Mouse (Mus musculus) MEL (cell line): ENCODE measurements around the gene Olfr220. TPM values are rescaled to one million over a fixed set of nuclear protein-coding genes. Genes with fewer than 3 reads are reported as not detected.

Source experiments
- DNase-seq: peaks from one replicate; pipeline ENCODE4 v3.0.0; 2011; ENCODE audit warnings: low read depth, low spot score
- H3K27ac ChIP-seq: 2 replicates; pipeline ENCODE4 v1.5.1; 2012; ENCODE audit warnings: low read depth, mild to moderate bottlenecking, control low read depth, low read length, moderate library complexity; ENCODE audit not compliant: control insufficient read depth
- H3K27me3 ChIP-seq, 2 experiments: fragments of 150-350 bp in 1 of 2; sonication (generic) in 1 of 2; 2 replicates each; pipeline ENCODE4 v1.6.1; 2012; ENCODE audit warnings: low read length in 2 of 2, mild to moderate bottlenecking in 2 of 2, improper control_type of control experiment in 1 of 2, moderate library complexity in 1 of 2; ENCODE audit not compliant: insufficient read depth in 2 of 2, control insufficient read depth in 1 of 2
- H3K36me3 ChIP-seq, 2 experiments: 2 replicates each; pipeline ENCODE4 v1.6.1; 2012 to 2014; ENCODE audit warnings: low read length in 2 of 2, improper control_type of control experiment in 1 of 2, inconsistent platforms in 1 of 2, mild to moderate bottlenecking in 1 of 2; ENCODE audit not compliant: insufficient read depth in 2 of 2, control insufficient read depth in 1 of 2
- H3K4me1 ChIP-seq, 2 experiments: fragments of 150-350 bp in 1 of 2; sonication (generic) in 1 of 2; 2 replicates each; pipeline ENCODE4 v1.6.1; 2012; ENCODE audit warnings: low read length in 2 of 2, improper control_type of control experiment in 1 of 2, mild to moderate bottlenecking in 1 of 2; ENCODE audit not compliant: insufficient read depth in 2 of 2, control insufficient read depth in 1 of 2
- H3K4me3 ChIP-seq, 2 experiments: fragments of 150-350 bp in 1 of 2; sonication (generic) in 1 of 2; 2 replicates each; pipeline ENCODE4 v1.5.1; 2012; ENCODE audit warnings: low read depth in 2 of 2, low read length in 2 of 2, mild to moderate bottlenecking in 2 of 2, moderate library complexity in 2 of 2, control low read depth in 1 of 2, improper control_type of control experiment in 1 of 2; ENCODE audit not compliant: control insufficient read depth in 1 of 2, insufficient read depth in 1 of 2
- H3K79me2 ChIP-seq: 2 replicates; pipeline ENCODE4 v1.6.1; 2012; ENCODE audit warnings: mild to moderate bottlenecking, low read length, moderate library complexity; ENCODE audit not compliant: control insufficient read depth, poor library complexity, insufficient read depth
- H3K9ac ChIP-seq: 2 replicates; pipeline ENCODE4 v1.6.1; 2012; ENCODE audit warnings: low read depth, mild to moderate bottlenecking, control low read depth, low read length, moderate library complexity; ENCODE audit not compliant: control insufficient read depth, poor library complexity, severe bottlenecking
- H3K9me3 ChIP-seq: fragments of 150-350 bp; sonication (generic); replicated peaks from 2 replicates; pipeline ENCODE4 v1.6.1; 2012; ENCODE audit warnings: mild to moderate bottlenecking, low read length, improper control_type of control experiment, moderate library complexity; ENCODE audit not compliant: insufficient read depth
- CHD1 ChIP-seq: IDR thresholded peaks from 2 replicates; pipeline ENCODE4 v1.6.1; 2012; ENCODE audit warnings: low read depth, mild to moderate bottlenecking, inconsistent platforms, low read length, improper control_type of control experiment
- ELF1 ChIP-seq: IDR thresholded peaks from 2 replicates; pipeline ENCODE4 v1.6.1; 2014; ENCODE audit warnings: low read depth, mild to moderate bottlenecking, inconsistent platforms, low read length, improper control_type of control experiment, moderate library complexity
- EP300 ChIP-seq, 2 experiments: IDR thresholded peaks; 2 replicates each; pipeline ENCODE4 v1.6.1; 2011; ENCODE audit warnings: improper control_type of control experiment in 2 of 2, low read length in 2 of 2, low read depth in 1 of 2, mild to moderate bottlenecking in 1 of 2
- ETS1 ChIP-seq: IDR thresholded peaks from 2 replicates; pipeline ENCODE4 v1.6.1; 2012; ENCODE audit warnings: low read depth, mild to moderate bottlenecking, inconsistent platforms, low read length, improper control_type of control experiment, moderate library complexity
- GABPA ChIP-seq: IDR thresholded peaks from 2 replicates; pipeline ENCODE4 v1.6.1; 2012; ENCODE audit warnings: low read depth, mild to moderate bottlenecking, inconsistent platforms, low read length, improper control_type of control experiment, moderate library complexity
- GATA1 ChIP-seq: IDR thresholded peaks from 2 replicates; pipeline ENCODE4 v1.6.1; 2011; ENCODE audit warnings: low read depth, low read length, improper control_type of control experiment
- HCFC1 ChIP-seq: IDR thresholded peaks from 2 replicates; pipeline ENCODE4 v1.6.1; 2012; ENCODE audit warnings: low read depth, mild to moderate bottlenecking, inconsistent platforms, low read length, improper control_type of control experiment, moderate library complexity
- JUND ChIP-seq: IDR thresholded peaks from 2 replicates; pipeline ENCODE4 v1.6.1; 2011; ENCODE audit warnings: low read depth, mild to moderate bottlenecking, improper control_type of control experiment, low read length
- MAFK ChIP-seq: IDR thresholded peaks from 2 replicates; pipeline ENCODE4 v1.6.1; 2011; ENCODE audit warnings: low read depth, mild to moderate bottlenecking, low read length, improper control_type of control experiment, borderline replicate concordance
- MEF2A ChIP-seq: IDR thresholded peaks from 2 replicates; pipeline ENCODE4 v1.6.1; 2014; ENCODE audit warnings: low read depth, mild to moderate bottlenecking, inconsistent platforms, low read length, improper control_type of control experiment; ENCODE audit not compliant: poor library complexity, insufficient replicate concordance, severe bottlenecking; ENCODE audit errors: extremely low read depth
- MXI1 ChIP-seq: IDR thresholded peaks from 2 replicates; pipeline ENCODE4 v1.6.1; 2011; ENCODE audit warnings: mild to moderate bottlenecking, low read depth, low read length, improper control_type of control experiment
- MYB ChIP-seq: IDR thresholded peaks from 2 replicates; pipeline ENCODE4 v1.6.1; 2011; ENCODE audit warnings: mild to moderate bottlenecking, low read depth, low read length, improper control_type of control experiment
- MYC ChIP-seq: IDR thresholded peaks from 2 replicates; pipeline ENCODE4 v1.6.1; 2011; ENCODE audit warnings: low read depth, mild to moderate bottlenecking, low read length, improper control_type of control experiment, moderate library complexity
- NRF1 ChIP-seq: IDR thresholded peaks from 2 replicates; pipeline ENCODE4 v1.6.1; 2014; ENCODE audit warnings: low read depth, mild to moderate bottlenecking, inconsistent platforms, low read length, improper control_type of control experiment, moderate library complexity; ENCODE audit not compliant: poor library complexity, insufficient read depth, severe bottlenecking
- POLR2A ChIP-seq, 2 experiments: IDR thresholded peaks; 2 replicates each; pipeline ENCODE4 v1.6.1; 2011 to 2012; ENCODE audit warnings: low read length in 2 of 2, mild to moderate bottlenecking in 2 of 2, control low read depth in 1 of 2, improper control_type of control experiment in 1 of 2, low read depth in 1 of 2, moderate library complexity in 1 of 2; ENCODE audit not compliant: control insufficient read depth in 1 of 2, insufficient read depth in 1 of 2, poor library complexity in 1 of 2
- POLR2AphosphoS2 ChIP-seq: IDR thresholded peaks from 2 replicates; pipeline ENCODE4 v1.6.1; 2011; ENCODE audit warnings: low read length, improper control_type of control experiment
- POLR2AphosphoS5 ChIP-seq: IDR thresholded peaks from 2 replicates; pipeline ENCODE4 v1.6.1; 2012; ENCODE audit warnings: low read depth, borderline replicate concordance, mild to moderate bottlenecking, inconsistent platforms, low read length, moderate library complexity, mixed read lengths
- RCOR1 ChIP-seq: IDR thresholded peaks from 2 replicates; pipeline ENCODE4 v1.6.1; 2012; ENCODE audit warnings: low read depth, mild to moderate bottlenecking, inconsistent platforms, low read length, improper control_type of control experiment
- SIN3A ChIP-seq: IDR thresholded peaks from 2 replicates; pipeline ENCODE4 v1.6.1; 2012; ENCODE audit warnings: low read length, improper control_type of control experiment, inconsistent platforms
- SMC3 ChIP-seq: IDR thresholded peaks from 2 replicates; pipeline ENCODE4 v1.6.1; 2011; ENCODE audit warnings: low read depth, low read length, improper control_type of control experiment
- TAL1 ChIP-seq: IDR thresholded peaks from 2 replicates; pipeline ENCODE4 v1.6.1; 2012; ENCODE audit warnings: mild to moderate bottlenecking, inconsistent platforms, low read length, moderate library complexity, mixed read lengths
- TCF12 ChIP-seq: IDR thresholded peaks from 2 replicates; pipeline ENCODE4 v1.6.1; 2014; ENCODE audit warnings: low read depth, mild to moderate bottlenecking, inconsistent platforms, low read length, improper control_type of control experiment, moderate library complexity
- USF2 ChIP-seq, 2 experiments: IDR thresholded peaks; 2 replicates each; pipeline ENCODE4 v1.6.1; 2011 to 2012; ENCODE audit warnings: improper control_type of control experiment in 2 of 2, low read length in 2 of 2, borderline replicate concordance in 1 of 2, inconsistent platforms in 1 of 2, low read depth in 1 of 2, mild to moderate bottlenecking in 1 of 2; ENCODE audit not compliant: insufficient read depth in 1 of 2
- ZNF384 ChIP-seq: IDR thresholded peaks from 2 replicates; pipeline ENCODE4 v1.6.1; 2012; ENCODE audit warnings: low read depth, mild to moderate bottlenecking, inconsistent platforms, low read length, improper control_type of control experiment
- polyA plus RNA-seq, 2 experiments: library from polyadenylated mRNA; stranded (reverse) in 1 of 2; unstranded in 1 of 2; fragments of >175 nt in 1 of 2; fragments of >200 nt in 1 of 2; gene quantifications; 2 replicates each; pipeline versions ENCODE4 v1.2.1 to v1.2.4; 2012; ENCODE audit warnings: low replicate concordance in 2 of 2, low read depth in 1 of 2; ENCODE audit not compliant: insufficient read length in 2 of 2, insufficient read depth in 1 of 2, missing spikeins in 1 of 2
- total RNA-seq: library from RNA; depleted of rRNA; stranded (reverse); fragments of 300-350 nt; gene quantifications from 2 replicates; pipeline ENCODE4 v1.2.3, GENCODE M21; 2012

Gene Olfr220
- total and polyA plus RNA-seq, 3 experiments, result not detected

- TF ChIP-seq MEF2A (no peak), RCOR1 (peak; percentile 63; the same call in 1 of the 2 replicates), POLR2AphosphoS2 (no peak), JUND (no peak), GABPA (no peak), EP300 (IDR thresholded peaks at IDR 0.05; ENCODE audit: low read depth in 1 of 2, low read length in 2 of 2) (peak in 1 of 2 experiments; percentile 40; a peak in 1 of 4 replicates), GATA1 (peak; percentile 46; the same call in 1 of the 2 replicates)
- TF ChIP-seq, all 39 proteins: peak for 3
- Histone ChIP-seq H3K9me3 (no peaks in the 10 kb centered on the region), H3K27ac (no peak overlapping the region), H3K27me3 (no peaks in the 10 kb centered on the region), H3K4me1 (peaks cover 15 to 18% of the 10 kb centered on the region in 2 experiments), H3K79me2 (no peaks in the 10 kb centered on the region), H3K4me3 (no peak overlapping the region), H3K9ac (no peak overlapping the region), H3K36me3 (peaks cover 0 to 23% of the 10 kb centered on the region in 2 experiments; a peak in 2 of 4 replicates)
- DNase-seq, result peak; percentile 41
These were observed 14.5 kb upstream of the Olfr220 start for GRCm38 (mm10) chr1:174427402-174427801.

- peak; percentile 45 for DNase-seq
- peaks cover 11 to 15% of the 10 kb centered on the region in 2 experiments for H3K4me1 ChIP-seq
- H3K4me3 ChIP-seq, result no peak overlapping the region
- no peak overlapping the region for H3K27ac ChIP-seq
- no peaks in the 10 kb centered on the region for H3K9me3 ChIP-seq
- TF ChIP-seq TAL1 (peak; percentile 51), GATA1 (peak; percentile 30; the same call in 1 of the 2 replicates), ETS1 (0 out of 2 replicates have a peak, but pooled peaks have one; percentile 42), CHD1 (no peak), TCF12 (peak; percentile 42), JUND (no peak), EP300 (IDR thresholded peaks at IDR 0.05; ENCODE audit: low read depth in 1 of 2, low read length in 2 of 2) (peak; percentile 53 to 55; a peak in 2 of 4 replicates), RCOR1 (0 out of 2 replicates have a peak, but pooled peaks have one; percentile 26)
- TF ChIP-seq, all 39 proteins: peak for 6
- Histone ChIP-seq H3K36me3 (peaks cover 0 to 19% of the 10 kb centered on the region in 2 experiments; a peak in 2 of 4 replicates), H3K79me2 (no peaks in the 10 kb centered on the region), H3K9ac (no peak overlapping the region), H3K27me3 (no peaks in the 10 kb centered on the region)
These were observed 13.5 kb upstream of the Olfr220 start for GRCm38 (mm10) chr1:174428407-174428806.

- Histone ChIP-seq H3K79me2 (no peaks in the 10 kb centered on the region), H3K36me3 (no peaks in the 10 kb centered on the region), H3K27me3 (no peaks in the 10 kb centered on the region), H3K4me3 (no peak overlapping the region), H3K9me3 (no peaks in the 10 kb centered on the region), H3K9ac (no peak overlapping the region), H3K4me1 (no peaks in the 10 kb centered on the region), H3K27ac (no peak overlapping the region)
- peak; percentile 33 for DNase-seq
- TF ChIP-seq MYB (no peak), MAFK (no peak), USF2 (IDR thresholded peaks at IDR 0.05; ENCODE audit: borderline replicate concordance in 1 of 2, insufficient read depth in 1 of 2, low read depth in 1 of 2, low read length in 2 of 2) (no peak), MXI1 (no peak), HCFC1 (no peak), SIN3A (no peak), EP300 (IDR thresholded peaks at IDR 0.05; ENCODE audit: low read depth in 1 of 2, low read length in 2 of 2) (no peak), MEF2A (no peak), SMC3 (no peak), ZNF384 (no peak), POLR2A (IDR thresholded peaks at IDR 0.05; ENCODE audit: control insufficient read depth in 1 of 2, insufficient read depth in 1 of 2, low read depth in 1 of 2, low read length in 2 of 2, poor library complexity in 1 of 2) (no peak), ELF1 (no peak), POLR2AphosphoS5 (no peak), MYC (no peak), NRF1 (no peak)
These were observed 7.8 kb upstream of the Olfr220 start for GRCm38 (mm10) chr1:174434121-174434520.
